Mouse (Mus musculus): Measurements from ENCODE around the gene Chst7. TPM values are rescaled to one million over a fixed set of nuclear protein-coding genes. Genes with fewer than 3 reads are reported as not detected.

Chst7 gene
- polyA plus RNA-seq, 1 experiment from 2014 or later: 2.5 TPM

DNA sequence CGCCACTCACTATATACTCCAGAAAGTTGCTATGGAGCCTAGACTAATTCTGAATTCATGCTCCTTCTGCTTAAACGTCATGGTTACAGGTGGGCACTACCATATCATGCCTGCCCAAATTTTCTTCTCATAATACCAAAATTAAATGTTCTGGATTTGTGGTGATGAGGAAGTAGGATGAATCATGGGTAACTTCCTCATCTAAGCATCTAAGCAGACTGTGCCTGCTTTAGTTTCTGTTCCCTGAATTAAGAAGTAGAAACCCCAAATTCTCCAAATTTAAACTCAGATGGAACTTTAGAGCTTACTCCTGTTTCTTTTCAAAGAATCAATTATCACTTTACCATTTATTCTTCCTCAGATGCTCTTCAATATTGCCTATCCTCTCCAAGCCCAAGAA, 58.4 kb downstream of the Chst7 start:
- DNase-seq (ENCODE audit: low spot score) (no peak), ATAC-seq (replicated peaks; ENCODE audit: low FRiP score) (no peak)
- Histone ChIP-seq H3K27me3 (replicated peaks; ENCODE audit: control insufficient read depth, insufficient read depth, low read length) (no peaks in the 10 kb centered on the region), H3K4me2 (no peak overlapping the region), H3K27ac (ENCODE audit: low read depth, low read length) (no peak overlapping the region), H3K9ac (ENCODE audit: low read depth, low read length) (no peak overlapping the region), H3K4me1 (replicated peaks; ENCODE audit: control insufficient read depth, insufficient read depth, low read length) (no peaks in the 10 kb centered on the region), H3K4me3 (ENCODE audit: low read depth, low read length) (no peak overlapping the region), H3K9me3 (ENCODE audit: control insufficient read depth, low read length) (no peaks in the 10 kb centered on the region), H3K36me3 (ENCODE audit: control insufficient read depth, insufficient read depth, low read length) (no peaks in the 10 kb centered on the region)
- WGBS: 63% methylated on average over 2 of the region's 2 CpGs

DNA sequence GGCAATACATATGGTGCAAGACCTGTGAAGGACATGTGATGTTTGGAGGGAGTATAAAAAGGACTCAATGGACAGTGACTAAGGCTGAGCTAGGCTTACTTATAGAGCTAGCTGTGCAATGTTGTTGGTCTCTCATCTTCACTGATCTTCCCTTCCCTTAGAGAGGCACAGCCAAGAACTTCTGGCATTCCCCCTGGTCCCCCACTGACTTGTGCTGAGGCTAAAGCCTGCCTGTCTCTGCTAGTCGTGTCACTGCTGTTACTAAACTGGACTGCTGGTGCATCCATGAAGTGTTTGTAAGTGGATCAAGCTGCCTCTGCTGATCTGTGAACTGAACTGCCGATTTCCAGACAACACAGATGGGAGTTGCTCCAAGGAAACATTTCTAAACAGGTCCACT, 66.1 kb downstream of the Chst7 start:
- no peaks in the 10 kb centered on the region for H3K4me1 ChIP-seq (replicated peaks; ENCODE audit: control insufficient read depth, insufficient read depth, low read length)
- H3K4me2 ChIP-seq: no peak overlapping the region
- ATAC-seq (replicated peaks; ENCODE audit: low FRiP score) (no peak), DNase-seq (ENCODE audit: low spot score) (no peak)
- H3K4me3 ChIP-seq (ENCODE audit: low read depth, low read length): no peak overlapping the region
- WGBS: 75% methylated on average over 2 of the region's 2 CpGs
- H3K9me3 ChIP-seq (ENCODE audit: control insufficient read depth, low read length): no peaks in the 10 kb centered on the region
- no peak overlapping the region for H3K27ac ChIP-seq (ENCODE audit: low read depth, low read length)
- no peaks in the 10 kb centered on the region for H3K36me3 ChIP-seq (ENCODE audit: control insufficient read depth, insufficient read depth, low read length)
- no peaks in the 10 kb centered on the region for H3K27me3 ChIP-seq (replicated peaks; ENCODE audit: control insufficient read depth, insufficient read depth, low read length)
- H3K9ac ChIP-seq (ENCODE audit: low read depth, low read length): no peak overlapping the region

DNA sequence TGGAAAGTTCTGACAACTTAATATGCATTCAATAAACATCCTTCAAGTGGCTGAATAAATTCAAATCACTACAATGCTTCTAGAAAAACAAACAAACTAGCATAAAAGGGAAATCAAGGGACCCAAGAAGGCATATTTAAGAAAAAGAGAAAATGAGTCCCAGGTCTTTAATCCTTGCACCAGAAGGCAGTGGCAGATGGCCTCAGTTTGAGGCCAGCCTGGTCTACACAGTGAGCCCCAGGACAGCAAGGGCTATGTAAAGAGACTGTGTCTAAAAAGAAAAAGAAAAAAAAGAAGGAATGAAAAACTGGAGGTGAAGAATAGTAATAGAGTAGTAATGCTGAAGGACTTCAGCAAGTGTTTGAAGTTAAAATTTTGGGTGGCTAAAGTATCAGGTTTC, 69.6 kb downstream of the Chst7 start:
- no peak overlapping the region for H3K27ac ChIP-seq (ENCODE audit: low read depth, low read length)
- H3K9me3 ChIP-seq (ENCODE audit: control insufficient read depth, low read length): no peaks in the 10 kb centered on the region
- H3K27me3 ChIP-seq (replicated peaks; ENCODE audit: control insufficient read depth, insufficient read depth, low read length): no peaks in the 10 kb centered on the region
- H3K4me3 ChIP-seq (ENCODE audit: low read depth, low read length): no peak overlapping the region
- H3K9ac ChIP-seq (ENCODE audit: low read depth, low read length): no peak overlapping the region
- H3K4me2 ChIP-seq: no peak overlapping the region
- no peaks in the 10 kb centered on the region for H3K36me3 ChIP-seq (ENCODE audit: control insufficient read depth, insufficient read depth, low read length)
- H3K4me1 ChIP-seq (replicated peaks; ENCODE audit: control insufficient read depth, insufficient read depth, low read length): no peaks in the 10 kb centered on the region
- ATAC-seq (replicated peaks; ENCODE audit: low FRiP score) (no peak), DNase-seq (ENCODE audit: low spot score) (no peak)

DNA sequence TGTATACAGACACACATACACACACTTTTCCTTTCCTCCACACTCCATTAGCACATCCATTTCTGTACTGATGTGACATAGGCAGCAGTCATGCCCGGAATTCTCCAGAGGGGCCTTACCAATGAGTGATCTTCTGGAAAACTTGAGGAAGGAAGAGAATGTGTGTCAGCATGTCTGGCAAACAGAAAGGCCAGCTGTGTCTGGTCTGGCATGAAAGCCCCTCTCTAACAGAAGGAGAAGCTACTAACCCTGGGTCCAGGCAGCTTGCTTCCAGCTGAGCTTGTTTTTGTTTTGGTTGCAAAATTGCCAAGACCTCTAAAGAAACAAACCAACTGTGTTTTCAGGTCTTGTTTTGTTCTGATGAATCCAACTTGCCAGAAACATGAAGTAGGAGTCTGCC, 70.1 kb downstream of the Chst7 start:
- Histone ChIP-seq H3K9me3 (ENCODE audit: control insufficient read depth, low read length) (no peaks in the 10 kb centered on the region), H3K27ac (ENCODE audit: low read depth, low read length) (no peak overlapping the region), H3K4me1 (replicated peaks; ENCODE audit: control insufficient read depth, insufficient read depth, low read length) (no peaks in the 10 kb centered on the region), H3K4me3 (ENCODE audit: low read depth, low read length) (no peak overlapping the region), H3K4me2 (no peak overlapping the region), H3K27me3 (replicated peaks; ENCODE audit: control insufficient read depth, insufficient read depth, low read length) (no peaks in the 10 kb centered on the region), H3K9ac (ENCODE audit: low read depth, low read length) (no peak overlapping the region), H3K36me3 (ENCODE audit: control insufficient read depth, insufficient read depth, low read length) (no peaks in the 10 kb centered on the region)
- WGBS: 68% methylated on average over 1 of the region's 1 CpGs
- no peak for ATAC-seq (replicated peaks; ENCODE audit: low FRiP score)
- DNase-seq (ENCODE audit: low spot score): no peak

Other genes starting within 250 kb of the Chst7 start
- gene Slc9a7, start 232.2 kb downstream of the Chst7 start, polyA plus RNA-seq (2014; fragmentation: Nextera tagmentation; extraction: Ambion mirVana): 0.35 and 0.48 TPM in 2 replicates